Mouse (Mus musculus) adrenal gland, adult (tissue): Measurements from ENCODE around the gene Ssbp2.

Experiments used
- DNase-seq, 2 experiments: peaks; one replicate each; pipeline ENCODE4 v3.0.0; 2022 to 2023; ENCODE audit warnings: low spot score in 1 of 2; ENCODE audit not compliant: inconsistent age in 2 of 2

Ssbp2 gene

DNA sequence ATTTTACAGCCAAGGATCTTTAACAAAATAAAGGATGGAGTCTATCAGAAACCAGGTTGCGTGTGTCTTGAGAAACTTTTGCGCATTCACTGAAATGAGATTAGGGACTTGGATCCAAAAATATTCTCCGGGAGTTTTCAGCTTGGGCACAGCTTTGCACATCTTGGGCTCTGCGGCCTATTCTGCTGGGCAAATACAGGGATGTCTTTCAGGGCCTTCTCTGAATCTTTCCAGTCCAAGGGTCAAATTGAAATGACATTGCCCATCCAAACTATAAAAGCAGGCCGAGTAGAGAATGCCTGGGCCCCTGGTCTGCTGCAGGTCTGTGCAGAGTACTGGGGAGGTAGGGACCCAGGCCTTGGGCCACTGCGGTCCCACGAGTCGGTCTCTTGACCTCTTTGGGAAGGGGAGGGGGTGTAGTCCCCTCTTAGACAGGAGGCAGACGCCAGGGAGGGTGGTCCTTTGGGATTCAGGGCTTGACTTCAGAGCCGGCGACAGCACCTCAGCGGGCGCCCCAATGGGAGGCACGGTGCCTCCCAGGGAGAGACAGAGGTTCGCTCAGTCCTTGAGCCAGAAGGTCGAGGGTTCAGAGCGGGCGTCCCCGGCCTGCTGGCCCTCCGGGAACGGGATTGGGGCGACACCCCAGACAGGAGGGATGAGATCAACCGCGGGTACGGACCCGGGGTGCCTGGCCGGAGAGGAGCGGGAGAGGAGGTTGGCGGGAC, at the start of gene Ssbp2:
Ssbp2 (plus strand) TSS at position 388 of the 725 bp plus-strand sequence.
- DNase-seq: no peak

DNA sequence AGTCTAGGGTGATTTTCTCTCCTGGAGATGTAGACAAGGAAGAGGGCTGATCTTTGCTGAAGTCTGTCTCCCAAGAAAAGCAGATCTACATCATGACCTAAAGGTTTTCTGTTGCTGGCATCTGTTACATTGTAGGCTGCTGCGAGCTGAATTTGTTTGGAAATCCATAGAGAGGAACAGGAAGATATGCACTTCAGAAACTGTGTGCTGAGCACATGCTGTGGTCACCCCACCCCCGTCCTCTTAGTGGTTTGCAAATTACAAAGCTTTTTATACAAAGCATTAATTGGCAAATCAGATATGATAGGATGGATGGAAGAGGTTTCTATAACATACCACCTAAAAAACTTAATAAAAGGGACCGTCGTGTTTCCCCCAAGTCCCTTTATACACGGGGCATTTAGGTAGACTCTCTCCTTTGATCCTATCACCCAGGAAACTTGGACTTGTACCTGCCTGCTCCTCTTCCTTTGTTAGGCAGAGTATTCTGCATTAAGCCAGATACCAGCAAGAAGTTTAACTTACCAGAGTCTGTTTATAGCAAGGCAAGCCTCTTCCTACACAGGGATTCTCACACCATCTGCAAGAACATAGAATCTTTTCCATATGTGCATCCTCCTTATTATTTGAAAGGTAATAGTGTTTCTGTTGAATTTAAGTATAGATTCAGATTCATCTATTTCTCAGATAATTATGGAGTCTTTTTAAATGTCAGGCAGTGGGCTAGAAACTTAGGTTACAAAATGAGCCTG, 46.2 kb upstream of the Ssbp2 start:
- no peak for DNase-seq

DNA sequence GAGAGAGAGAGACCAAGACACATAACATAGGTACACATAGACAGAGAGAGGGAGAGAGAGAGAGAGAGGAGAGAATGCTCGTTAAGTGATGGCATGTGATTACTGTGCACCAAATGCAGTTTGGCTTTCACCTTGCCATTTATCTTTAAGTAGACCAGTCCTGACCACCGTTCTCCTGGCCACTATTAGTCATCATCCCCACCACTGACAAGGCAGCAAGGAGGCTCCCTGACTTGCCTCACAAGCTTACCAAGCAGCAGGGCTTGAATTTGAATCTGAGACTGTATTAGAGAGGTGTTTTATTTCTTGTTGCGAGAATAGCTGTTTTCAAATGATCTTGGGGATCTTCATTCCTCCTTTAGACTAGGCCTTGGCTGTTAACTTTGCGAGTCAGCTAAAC, 44.2 kb upstream of the Ssbp2 start:
- DNase-seq: no peak

DNA sequence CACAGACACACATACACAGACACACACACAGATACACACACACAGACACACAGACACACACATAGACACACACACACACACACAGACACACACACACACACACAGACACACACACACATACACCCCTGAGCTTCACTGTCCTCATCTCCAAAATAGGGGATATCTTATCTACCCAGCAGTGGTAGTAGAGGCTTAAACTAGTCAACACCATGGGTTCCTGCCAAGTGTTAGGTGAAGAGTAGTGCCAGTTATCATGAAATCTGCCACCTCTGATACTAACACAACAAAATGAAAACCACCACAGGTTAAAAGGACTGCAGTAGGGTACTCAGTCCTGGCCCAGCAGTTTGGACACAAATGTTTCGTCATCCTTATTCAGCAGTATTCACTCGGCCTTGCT, 43.4 kb upstream of the Ssbp2 start:
- DNase-seq: no peak

DNA sequence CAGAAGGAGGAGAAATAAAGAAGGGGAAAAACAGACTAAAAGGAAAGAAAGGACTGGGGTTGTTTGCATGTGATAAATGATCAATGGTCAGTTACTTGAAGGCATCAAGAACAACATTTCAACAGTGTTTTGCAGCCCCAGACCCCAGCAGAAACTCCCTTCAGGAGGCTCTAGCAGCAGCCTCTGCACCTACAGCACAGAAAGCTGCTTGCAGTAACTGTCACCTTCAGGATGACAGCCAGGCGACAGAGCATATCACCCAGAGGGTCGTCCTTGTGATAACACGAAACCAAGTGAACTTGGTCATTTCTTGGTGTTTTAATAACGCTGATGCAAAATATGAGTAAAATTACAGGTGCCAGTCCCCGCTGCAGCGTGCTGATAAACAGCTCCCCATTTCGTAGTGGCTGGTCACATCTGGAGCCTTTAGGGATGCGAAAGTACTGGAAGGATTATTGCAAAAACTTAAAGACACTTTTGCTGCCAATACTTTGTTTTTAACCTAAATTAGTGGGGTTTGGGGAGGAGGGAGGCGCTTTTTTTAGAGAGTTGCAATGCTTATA, 38.6 kb upstream of the Ssbp2 start:
- peak; percentile 73 to 87 for DNase-seq

DNA sequence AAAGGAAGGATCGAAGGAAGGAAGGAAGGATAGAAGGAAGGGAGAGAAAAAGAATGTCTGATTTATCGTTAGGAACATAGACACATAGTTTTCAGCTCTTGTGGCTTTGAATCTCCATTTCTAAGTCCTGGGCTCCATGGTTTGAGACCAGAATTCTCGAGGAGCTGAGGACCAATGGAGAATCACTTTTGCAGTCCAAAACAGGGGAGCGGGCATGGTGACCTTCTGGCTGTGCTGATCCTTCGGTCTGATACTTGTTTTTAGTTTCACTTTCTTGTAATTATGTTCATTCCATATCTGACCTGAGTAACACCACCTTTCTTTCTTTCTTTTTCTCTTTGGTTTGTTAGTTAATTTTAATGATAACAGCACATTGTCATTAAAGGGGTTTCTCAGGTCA, 29.2 kb upstream of the Ssbp2 start:
- DNase-seq: peak in 1 of 2 experiments; percentile 68

DNA sequence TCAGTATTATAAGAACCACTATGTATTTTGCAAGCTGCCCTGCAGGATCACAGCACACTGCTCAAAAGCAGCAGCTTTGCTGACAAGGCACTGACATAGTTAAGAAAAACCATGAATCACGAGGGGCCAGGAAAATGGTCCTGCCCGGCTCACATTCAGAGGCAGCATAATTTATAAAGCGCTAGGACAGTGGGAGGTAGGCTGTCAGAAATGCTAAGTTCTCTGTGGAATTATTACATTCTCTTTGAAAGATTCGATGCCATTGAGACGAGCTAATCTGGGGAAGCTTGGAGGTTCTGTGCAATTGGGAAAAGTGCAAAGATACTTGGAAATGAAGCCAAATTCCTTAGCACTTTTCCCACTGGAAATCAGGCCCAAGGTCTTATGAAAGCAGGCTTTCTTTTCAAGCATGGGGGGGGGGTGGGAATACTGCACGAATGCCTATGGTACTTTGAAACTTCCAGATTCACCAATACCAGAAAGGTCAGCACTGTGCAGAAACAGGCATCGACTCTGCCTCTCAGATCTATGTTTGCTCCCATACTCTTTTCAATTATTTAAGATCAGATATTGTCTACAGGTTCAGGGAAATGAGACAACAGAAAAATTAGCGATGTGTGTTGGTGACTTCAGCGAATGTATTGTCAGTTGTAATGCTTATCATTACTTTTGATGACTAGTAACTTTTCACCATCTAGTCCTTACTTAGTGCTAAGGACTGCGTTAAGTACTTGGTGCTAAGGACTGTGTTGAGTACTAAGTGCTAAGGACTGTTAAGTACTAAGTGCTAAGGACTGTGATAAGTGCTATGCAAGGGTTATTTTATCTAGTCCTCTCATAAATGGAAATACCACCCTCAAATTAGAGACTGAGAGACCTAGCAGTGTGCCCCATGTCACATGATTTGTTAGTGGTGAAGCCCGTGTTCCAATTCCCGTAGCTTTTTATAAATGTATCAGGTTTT, 28.4 kb upstream of the Ssbp2 start:
- DNase-seq: peak; percentile 33 to 73

DNA sequence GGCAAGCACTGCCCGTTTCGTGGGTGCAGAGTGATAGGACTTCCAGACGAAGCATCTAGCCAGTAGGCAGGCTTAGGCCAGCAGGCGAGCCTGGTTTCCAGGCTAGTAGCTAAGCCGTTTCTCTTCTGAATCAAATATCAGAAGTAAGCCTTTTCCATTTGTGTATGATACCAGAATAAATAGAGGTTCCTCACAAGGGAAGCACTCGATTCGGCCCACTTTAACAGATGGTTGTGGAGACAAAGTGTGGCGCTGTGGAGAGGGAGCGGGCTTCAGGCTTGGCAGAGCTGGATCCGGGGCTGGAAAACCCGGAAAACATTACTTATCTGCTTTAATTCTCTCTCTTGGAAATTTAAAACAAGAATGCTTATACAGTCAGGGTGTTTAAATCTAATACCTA, 27.1 kb upstream of the Ssbp2 start:
- DNase-seq: no peak

DNA sequence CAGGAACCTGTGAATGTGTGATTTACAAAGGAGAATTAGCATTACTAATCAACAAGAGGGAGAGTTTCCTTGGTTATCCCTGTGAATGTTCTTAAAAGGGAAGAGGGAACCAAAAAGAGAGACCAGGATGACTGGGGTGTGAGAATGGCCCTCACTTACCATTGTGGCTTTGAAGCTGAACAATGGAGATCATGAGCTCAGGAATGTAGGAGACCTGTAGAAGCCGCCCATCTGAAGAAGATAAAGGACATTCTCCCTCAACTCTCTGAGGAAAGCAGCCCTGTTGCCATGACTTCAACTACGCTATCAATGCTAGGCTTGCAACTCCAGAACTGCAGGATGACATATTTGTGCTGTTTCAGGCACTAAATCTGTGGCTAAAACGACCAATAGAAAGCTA, 22.2 kb upstream of the Ssbp2 start:
- DNase-seq: no peak

DNA sequence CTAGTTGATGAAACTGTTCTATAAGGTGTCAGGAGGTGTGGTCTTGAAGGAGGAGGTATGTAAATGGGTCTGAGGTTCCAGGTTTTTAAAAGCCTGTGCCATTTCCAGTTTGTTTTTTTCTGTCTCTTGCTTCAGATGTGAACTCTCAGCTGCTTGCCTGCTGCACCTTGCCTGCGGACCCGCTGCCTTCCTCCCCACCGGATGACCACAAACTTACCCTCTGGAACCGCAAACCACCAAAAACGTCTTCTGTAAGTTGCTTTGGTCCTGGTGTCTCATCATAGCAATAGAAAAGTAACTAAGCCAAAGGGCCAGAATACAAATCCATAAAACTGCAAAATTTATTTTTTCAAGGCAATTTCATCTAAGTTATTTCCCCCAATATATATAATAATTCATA, 18.6 kb upstream of the Ssbp2 start:
- no peak for DNase-seq

DNA sequence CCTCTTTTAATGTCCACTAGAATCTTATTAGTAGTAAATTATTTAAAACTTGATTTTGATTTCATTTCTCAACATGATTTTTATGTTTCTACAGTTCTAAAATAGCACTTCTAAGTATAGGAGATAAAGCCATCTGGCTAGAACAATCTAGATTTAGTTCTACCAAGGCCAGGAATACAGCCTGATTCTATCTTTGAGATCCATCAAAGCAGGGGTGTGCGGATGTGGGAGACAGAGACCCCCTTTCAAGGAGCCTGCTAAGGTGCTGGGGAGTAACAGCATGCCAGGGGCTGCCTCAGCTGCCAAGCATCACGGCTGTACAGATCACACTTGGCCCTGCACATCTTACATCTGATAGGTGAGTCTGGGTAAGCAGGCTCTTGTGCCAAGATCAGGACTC, 13.4 kb upstream of the Ssbp2 start:
- DNase-seq: no peak

DNA sequence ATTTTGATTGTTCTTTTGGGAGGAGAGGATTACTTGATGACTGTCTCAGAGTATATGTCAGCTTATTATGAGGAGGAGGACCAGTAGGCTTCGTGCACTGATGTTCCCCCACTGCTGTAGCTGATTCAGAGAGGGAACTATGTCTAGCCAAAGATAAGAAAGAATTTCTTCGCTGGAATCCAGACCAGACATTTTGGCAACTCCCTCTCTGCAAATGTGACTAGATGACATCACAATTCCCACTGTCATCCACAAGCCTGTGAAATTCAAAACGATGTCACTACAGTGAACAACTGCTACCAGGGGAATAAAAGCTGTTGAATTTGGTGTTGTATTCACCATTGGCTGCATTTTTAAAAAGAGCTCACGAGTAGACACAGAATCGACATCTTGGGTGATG, 11.1 kb upstream of the Ssbp2 start:
- DNase-seq: no peak

DNA sequence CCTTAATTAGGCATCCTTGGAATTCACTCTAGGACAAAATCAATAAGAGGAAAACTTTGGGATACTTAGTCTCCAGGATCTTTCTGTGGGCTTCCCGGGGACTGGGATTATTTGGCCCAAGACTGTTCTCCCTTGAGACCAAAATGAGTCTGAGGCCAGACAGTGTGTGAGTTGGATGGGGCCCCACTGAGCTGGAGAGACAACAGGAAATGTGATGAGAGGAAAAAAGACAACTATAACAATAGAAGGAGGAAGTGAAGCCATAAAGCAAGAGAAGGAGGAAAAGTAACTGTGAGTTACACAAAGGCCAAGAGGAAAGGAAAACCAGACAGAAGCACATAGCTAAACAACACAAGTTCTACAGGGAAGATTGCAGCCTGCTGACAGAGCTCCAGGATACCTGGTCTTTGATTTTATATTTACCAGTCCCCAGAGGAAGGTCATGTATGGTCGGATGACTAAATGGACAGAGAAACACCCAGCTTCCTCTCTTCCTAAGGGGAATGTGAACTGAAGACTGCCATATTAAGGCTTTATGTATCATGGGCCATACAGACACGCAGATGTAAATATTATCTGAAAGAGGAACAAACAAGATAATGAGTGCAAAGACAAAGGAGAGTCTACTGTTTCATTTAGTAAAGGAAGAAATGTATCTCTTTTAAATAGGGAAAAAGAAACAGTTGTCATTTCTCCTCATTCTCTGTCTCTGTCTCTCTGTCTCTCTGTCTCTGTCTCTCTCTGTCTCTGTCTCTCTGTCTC, 8.5 kb upstream of the Ssbp2 start:
- DNase-seq: no peak

DNA sequence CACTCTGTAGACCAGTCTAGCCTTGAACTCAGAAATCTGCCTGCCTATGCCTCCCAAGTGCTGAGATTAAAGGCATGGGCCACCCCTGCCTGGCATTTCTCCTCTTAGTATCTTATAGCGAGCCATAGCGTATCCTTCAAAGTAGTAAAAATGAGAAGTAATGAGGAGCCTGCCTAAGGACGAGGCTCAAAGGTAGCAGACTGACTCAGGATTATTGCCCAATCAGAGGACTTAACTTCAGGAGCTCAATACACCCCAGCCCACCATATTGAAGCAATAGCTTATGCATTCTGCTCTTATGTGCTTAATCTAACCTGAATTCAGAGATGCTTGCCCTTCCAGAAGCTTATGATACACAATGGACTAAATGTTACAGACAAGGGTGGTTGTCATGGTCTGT, 7.8 kb upstream of the Ssbp2 start:
- DNase-seq: no peak

DNA sequence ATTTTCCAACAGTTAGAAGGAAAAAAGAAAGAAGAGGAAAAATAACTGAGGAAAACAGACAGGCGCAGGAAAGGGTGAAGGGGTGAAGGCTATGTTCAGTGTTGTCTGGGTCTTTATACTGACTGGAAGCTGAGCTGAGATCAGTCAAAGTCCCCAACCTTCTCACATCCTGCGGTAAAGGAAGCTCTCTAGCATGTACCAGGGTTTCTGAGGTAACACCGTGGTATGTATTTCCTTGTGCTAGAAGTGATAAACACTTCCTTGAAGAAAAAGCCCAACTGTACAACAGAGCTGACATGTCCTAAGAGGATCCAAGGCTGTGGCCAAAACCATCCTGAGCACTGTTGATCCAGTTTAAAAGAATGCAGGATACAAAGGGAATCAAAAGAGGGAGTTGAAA, 6.8 kb upstream of the Ssbp2 start:
- DNase-seq: no peak

DNA sequence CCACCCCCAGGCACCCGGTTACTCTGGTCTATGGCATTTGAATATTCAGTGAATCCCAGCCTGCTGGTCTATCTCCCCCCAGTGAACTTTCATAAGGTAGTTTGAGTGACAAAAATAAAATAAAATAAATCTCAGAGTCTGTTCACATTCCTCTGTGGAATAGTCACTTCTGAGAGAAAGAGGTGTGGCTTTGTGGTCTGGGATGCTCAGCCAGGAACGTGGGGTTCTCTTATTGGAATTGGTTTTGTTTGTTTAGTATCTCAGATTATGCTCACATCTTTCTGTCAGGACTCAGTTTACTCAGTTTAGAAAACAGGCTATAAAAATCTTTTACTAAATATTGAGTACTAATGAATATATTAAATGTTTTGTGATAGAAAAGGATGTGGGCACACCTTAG, 4.0 kb upstream of the Ssbp2 start:
- DNase-seq: no peak

DNA sequence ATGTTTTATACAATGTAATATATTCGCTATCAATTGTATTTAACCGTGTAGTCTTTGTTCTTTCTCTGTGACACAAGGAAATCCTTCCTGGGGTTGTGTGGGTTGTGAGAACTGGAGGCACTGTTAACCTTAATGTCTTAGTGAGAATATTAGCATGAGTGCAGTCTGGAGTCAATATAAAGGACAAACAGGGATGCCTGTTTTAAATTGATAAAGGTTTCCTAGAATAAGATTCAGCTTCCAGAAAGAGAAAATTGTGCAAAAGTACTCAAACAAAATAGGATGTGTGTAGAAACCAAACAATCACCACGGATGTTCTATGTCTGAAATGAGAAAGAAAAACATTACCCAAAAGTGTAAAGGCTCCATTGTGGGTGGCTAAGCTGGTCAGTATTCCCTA, 3.3 kb upstream of the Ssbp2 start:
- DNase-seq: no peak

DNA sequence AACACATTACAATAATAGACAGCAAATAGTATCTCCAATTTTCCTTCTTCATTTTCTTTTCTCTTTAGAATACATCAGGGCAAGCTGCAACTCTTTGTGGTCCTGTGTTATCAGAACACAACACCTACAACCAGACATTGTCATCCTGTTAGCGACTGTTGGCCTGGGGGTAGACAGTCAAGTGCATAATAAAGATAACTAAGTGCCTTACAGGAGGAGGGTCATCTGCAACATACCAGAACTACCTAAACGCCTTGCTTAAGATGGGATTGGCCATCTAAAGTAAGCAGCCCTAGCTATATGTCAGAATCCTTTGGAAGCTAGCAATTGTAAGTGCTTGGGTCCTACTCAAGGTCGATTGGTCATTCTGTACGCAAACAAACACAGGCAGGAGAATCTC, 2.1 kb upstream of the Ssbp2 start:
- no peak for DNase-seq

DNA sequence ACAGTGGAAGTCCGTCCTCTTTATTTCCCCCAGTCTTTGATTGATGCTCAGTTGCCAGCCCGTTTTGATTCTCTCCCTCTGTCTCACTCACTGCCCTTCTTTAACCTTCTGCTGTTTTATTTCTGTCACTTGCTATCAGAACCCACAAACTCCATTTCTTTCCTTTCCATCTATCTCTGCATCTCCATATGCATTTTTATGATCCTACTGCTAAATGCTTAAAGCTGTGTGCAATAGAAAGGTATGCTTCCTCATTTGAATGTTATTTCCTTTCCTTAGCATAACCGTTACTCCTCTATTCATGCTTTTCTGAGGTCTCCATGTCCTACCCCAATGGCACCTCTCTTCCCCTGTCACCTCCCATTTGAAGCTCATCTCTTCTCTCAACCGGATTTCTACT, 594 bp upstream of the Ssbp2 start:
- DNase-seq: no peak

DNA sequence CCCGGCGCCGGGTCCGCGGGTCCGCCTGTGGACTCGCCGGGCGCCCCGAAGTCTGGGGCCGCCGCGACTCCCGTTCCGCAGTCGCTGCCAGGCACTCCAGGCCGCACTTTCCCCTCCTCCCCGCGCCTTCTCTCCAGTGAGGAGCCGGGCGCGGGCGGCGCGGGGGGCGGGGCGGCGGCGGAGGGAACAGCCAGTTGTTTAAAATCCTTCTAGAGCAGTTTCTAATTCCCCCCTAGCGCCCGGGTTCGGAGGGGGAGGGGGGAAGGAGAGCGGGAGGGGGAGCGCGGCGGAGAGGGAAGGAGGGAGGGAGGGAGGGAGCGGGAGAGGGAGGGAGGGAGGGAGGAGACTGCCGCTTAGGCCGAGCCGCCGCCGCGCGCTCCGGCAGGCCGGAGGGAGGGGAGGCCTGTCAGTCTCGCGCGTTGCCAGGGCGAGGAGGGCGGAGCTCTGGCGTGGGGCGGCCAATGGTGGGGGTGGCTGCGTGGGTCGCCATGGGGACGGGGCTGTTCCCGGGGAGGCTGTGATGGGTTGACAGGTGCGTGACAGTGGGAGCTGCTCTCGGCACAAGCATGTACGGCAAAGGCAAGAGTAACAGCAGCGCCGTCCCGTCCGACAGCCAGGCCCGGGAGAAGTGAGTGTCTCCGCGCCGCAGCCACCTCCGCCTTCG, 670 bp downstream of the Ssbp2 start:
- peak; percentile 99 to 100 for DNase-seq
